Mouse (Mus musculus): ENCODE data around the gene Pold1.

Gene Pold1

GRCm38 (mm10) chr7:44482836-44483435 lies 65.7 kb downstream of the Pold1 start:
- no peak for DNase-seq

Data from thymus, postnatal 36 days (tissue).